Mouse (Mus musculus) G1E (cell line): Measurements from ENCODE around the gene Ift140. TPM values are rescaled to one million over a fixed set of nuclear protein-coding genes. Genes with fewer than 3 reads are reported as not detected.

ENCODE experiments used
- ATAC-seq: 2 replicates; pipeline ENCODE4 v1.8.0; 2016; ENCODE audit warnings: mild to moderate bottlenecking; ENCODE audit not compliant: insufficient number of reproducible peaks, poor library complexity, low FRiP score, severe bottlenecking; ENCODE audit errors: extremely low read depth
- DNase-seq: peaks from one replicate; pipeline ENCODE4 v3.0.0; 2012; ENCODE audit warnings: low spot score
- H3K27me3 ChIP-seq: 2 replicates; pipeline ENCODE4 v1.6.1; 2012; ENCODE audit warnings: mild to moderate bottlenecking, low read length, inconsistent platforms; ENCODE audit not compliant: insufficient read depth
- H3K36me3 ChIP-seq: replicated peaks from 2 replicates; pipeline ENCODE3; 2012; ENCODE audit warnings: mild to moderate bottlenecking, inconsistent platforms
- H3K4me1 ChIP-seq: 2 replicates; pipeline ENCODE4 v1.6.1; 2012; ENCODE audit warnings: low read depth, low read length, inconsistent platforms, mixed read lengths; ENCODE audit not compliant: insufficient read depth
- H3K4me3 ChIP-seq: 2 replicates; pipeline ENCODE4 v1.5.1; 2012; ENCODE audit warnings: low read depth, mild to moderate bottlenecking, inconsistent platforms, low read length, moderate library complexity, mixed read lengths
- H3K9me3 ChIP-seq: replicated peaks from 2 replicates; pipeline ENCODE4 v1.6.1; 2012; ENCODE audit warnings: inconsistent platforms
- CTCF ChIP-seq: IDR thresholded peaks from 2 replicates; pipeline ENCODE4 v1.5.1; 2012; ENCODE audit warnings: low read depth, low read length, inconsistent platforms, mixed read lengths
- GATA1 ChIP-seq: IDR thresholded peaks from 2 replicates; pipeline ENCODE4 v1.6.1; 2012; ENCODE audit warnings: borderline replicate concordance, low read length, inconsistent platforms, mixed read lengths
- GATA2 ChIP-seq: IDR thresholded peaks from 2 replicates; pipeline ENCODE4 v1.6.1; 2012; ENCODE audit warnings: low read depth, low read length, inconsistent platforms, borderline replicate concordance
- POLR2AphosphoS5 ChIP-seq: IDR thresholded peaks from 2 replicates; pipeline ENCODE4 v1.6.1; 2012; ENCODE audit warnings: low read depth, low read length, inconsistent platforms; ENCODE audit not compliant: insufficient replicate concordance
- TAL1 ChIP-seq: conservative IDR thresholded peaks from 2 replicates; pipeline ENCODE4 v1.6.1; 2012; ENCODE audit warnings: low read depth, low read length, inconsistent platforms, mixed read lengths
- polyA plus RNA-seq: library from polyadenylated mRNA; stranded (reverse); fragments of >175 nt; gene quantifications from 2 replicates; pipeline ENCODE4 v1.2.3, GENCODE M21; 2012
- total RNA-seq, 2 experiments: library from RNA; stranded (forward) in 1 of 2; stranded (reverse) in 1 of 2; fragments of 200-1000 nt in 1 of 2; fragments of >200 nt in 1 of 2; fragmentation: Nextera tagmentation in 1 of 2; gene quantifications; 2 replicates each; pipeline ENCODE4 v1.2.3; 2014 to 2017

The Ift140 gene
- total and polyA plus RNA-seq, 3 experiments, result 9.9 to 37.9 (median 13.5) TPM

- no peak for ATAC-seq
- TF ChIP-seq GATA1 (no peak), TAL1 (no peak), GATA2 (no peak), POLR2AphosphoS5 (no peak), CTCF (no peak)
- no peaks in the 10 kb centered on the region for H3K9me3 ChIP-seq
- no peak for DNase-seq
- no peak overlapping the region for H3K4me3 ChIP-seq
- no peaks in the 10 kb centered on the region for H3K27me3 ChIP-seq
- H3K36me3 ChIP-seq, result peaks cover 53% of the 10 kb centered on the region
- no peaks in the 10 kb centered on the region for H3K4me1 ChIP-seq
Measured at GRCm38 (mm10) chr17:25066595-25066994, 50.7 kb downstream of the Ift140 start.

DNA sequence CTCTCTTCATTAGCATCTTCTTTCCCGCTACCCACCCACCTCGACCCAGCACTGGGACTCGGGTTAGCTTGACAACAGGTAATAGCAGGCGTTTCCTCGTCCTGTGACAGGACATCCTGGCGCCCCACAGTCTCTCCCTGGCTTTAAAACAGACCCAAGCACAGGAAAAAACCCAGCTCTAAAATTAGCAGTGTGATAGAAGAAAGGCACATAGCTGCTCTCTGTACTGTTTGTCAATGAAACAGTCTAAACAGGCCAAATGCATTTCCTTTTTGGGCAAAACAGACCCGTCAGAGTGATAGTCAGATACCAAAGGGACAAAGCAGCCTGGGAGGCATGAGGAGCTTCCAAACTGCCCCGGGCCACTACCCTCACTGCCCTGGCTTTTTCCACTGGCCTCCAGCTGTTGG, 51.6 kb downstream of the Ift140 start:
- H3K9me3 ChIP-seq, result no peaks in the 10 kb centered on the region
- no peak overlapping the region for H3K4me3 ChIP-seq
- H3K27me3 ChIP-seq, result no peaks in the 10 kb centered on the region
- ATAC-seq, result no peak
- H3K36me3 ChIP-seq, result peaks cover 46% of the 10 kb centered on the region
- TF ChIP-seq POLR2AphosphoS5 (no peak), TAL1 (no peak), CTCF (no peak), GATA1 (no peak), GATA2 (no peak)
- DNase-seq, result no peak
- H3K4me1 ChIP-seq, result no peaks in the 10 kb centered on the region

- no peak for TF ChIP-seq POLR2AphosphoS5
- TF ChIP-seq CTCF, result no peak
- no peak for TF ChIP-seq GATA1
- no peak for TF ChIP-seq GATA2
- TF ChIP-seq TAL1, result no peak
- peaks cover 47% of the 10 kb centered on the region for H3K36me3 ChIP-seq
- ATAC-seq (no peak), DNase-seq (no peak)
- H3K4me3 ChIP-seq, result no peak overlapping the region
- no peaks in the 10 kb centered on the region for H3K9me3 ChIP-seq
- H3K4me1 ChIP-seq, result no peaks in the 10 kb centered on the region
- H3K27me3 ChIP-seq, result no peaks in the 10 kb centered on the region
Measured at GRCm38 (mm10) chr17:25068690-25069089, 52.8 kb downstream of the Ift140 start.

GRCm38 (mm10) chr17:25076906-25077305, 61.0 kb downstream of the Ift140 start:
- Histone ChIP-seq H3K9me3 (no peaks in the 10 kb centered on the region), H3K27me3 (no peaks in the 10 kb centered on the region; the same call in 1 of the 2 replicates), H3K4me3 (no peak overlapping the region), H3K36me3 (peaks cover 51% of the 10 kb centered on the region), H3K4me1 (no peaks in the 10 kb centered on the region)
- TF ChIP-seq TAL1 (no peak), POLR2AphosphoS5 (no peak), GATA1 (no peak), CTCF (no peak), GATA2 (no peak)
- ATAC-seq (no peak), DNase-seq (no peak)

DNA sequence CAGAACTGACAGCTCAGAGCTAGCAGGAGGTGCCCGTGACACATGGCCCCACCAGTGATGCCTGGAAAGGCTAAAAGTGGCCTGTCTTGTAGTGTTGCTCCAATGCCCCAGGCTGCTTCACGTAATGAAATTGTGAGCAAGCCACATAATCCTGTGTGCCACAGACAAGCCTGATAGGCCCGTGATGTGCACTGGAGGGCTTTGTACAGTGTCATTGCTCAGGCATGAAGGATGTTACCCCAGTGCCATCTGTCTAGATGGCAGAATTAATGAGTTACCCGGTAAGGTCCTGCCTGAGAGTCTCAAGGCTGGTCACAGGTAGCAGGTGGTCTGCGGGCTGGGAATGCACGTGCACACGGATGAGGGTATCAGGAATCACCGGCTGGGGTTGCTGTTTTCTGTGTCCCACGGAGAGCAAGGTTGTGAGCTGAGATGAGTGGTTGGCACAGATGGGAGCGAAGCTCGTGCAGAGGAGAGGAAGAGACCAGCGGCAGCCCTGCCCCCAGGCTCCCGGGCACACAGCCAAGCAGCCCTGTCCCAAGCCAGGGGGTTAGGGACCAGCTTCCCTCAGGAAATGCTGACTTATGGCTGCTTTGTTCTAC, 62.0 kb downstream of the Ift140 start:
- DNase-seq, result no peak
- no peak for TF ChIP-seq GATA1
- Histone ChIP-seq H3K4me1 (no peaks in the 10 kb centered on the region), H3K9me3 (no peaks in the 10 kb centered on the region), H3K4me3 (no peak overlapping the region), H3K36me3 (peaks cover 51% of the 10 kb centered on the region), H3K27me3 (no peaks in the 10 kb centered on the region; the same call in 1 of the 2 replicates)
- no peak for ATAC-seq

GRCm38 (mm10) chr17:25080210-25080609, 64.3 kb downstream of the Ift140 start:
- no peak for DNase-seq
- no peak overlapping the region for H3K4me3 ChIP-seq
- H3K27me3 ChIP-seq, result no peaks in the 10 kb centered on the region; the same call in 1 of the 2 replicates
- peaks cover 45% of the 10 kb centered on the region for H3K36me3 ChIP-seq
- TF ChIP-seq GATA2, result no peak
- TF ChIP-seq GATA1, result no peak
- no peak for TF ChIP-seq POLR2AphosphoS5
- no peak for TF ChIP-seq CTCF
- no peak for TF ChIP-seq TAL1
- H3K9me3 ChIP-seq, result no peaks in the 10 kb centered on the region
- no peaks in the 10 kb centered on the region; the same call in 1 of the 2 replicates for H3K4me1 ChIP-seq
- ATAC-seq, result no peak
